Mouse (Mus musculus) adrenal gland, adult 8-10 months (tissue): ENCODE measurements around the gene Gm21767. TPM values are rescaled to one million over a fixed set of nuclear protein-coding genes. Genes with fewer than 3 reads are reported as not detected.
"Not testable (repeated sequence)": the region's sequence is repeated elsewhere in the genome, so short reads cannot be mapped to it uniquely, and the experiment has no call there.

Source experiments
- DNase-seq: peaks from one replicate; pipeline ENCODE4 v3.0.0; 2022
- total RNA-seq, 4 experiments: library from RNA; stranded (reverse); gene quantifications; 2 replicates each; pipeline ENCODE4 v1.2.4; 2022

The Gm21767 gene
- total RNA-seq = not detected

DNA sequence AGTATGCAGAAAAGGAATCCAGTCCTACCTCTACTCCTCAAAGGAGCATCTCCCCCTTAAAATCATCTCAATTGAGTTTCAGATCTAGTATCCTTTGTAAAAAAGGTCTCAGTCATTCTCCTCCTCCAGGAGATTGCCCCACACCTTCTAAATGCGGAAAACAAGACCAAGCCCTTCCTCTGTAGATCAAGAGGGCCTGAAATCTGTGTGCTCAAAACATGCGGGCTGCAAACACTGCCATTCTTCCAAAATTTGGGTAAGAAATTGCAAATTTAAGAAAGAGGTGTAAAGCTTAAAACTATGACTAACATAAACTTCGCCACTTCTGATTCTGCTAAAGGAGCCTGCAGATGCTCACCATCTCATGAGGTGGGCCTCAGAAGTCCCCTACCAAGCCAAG is at the start of gene Gm21767:
Gene Gm21767 (plus strand): TSS at position 301 of the 400 bp plus-strand sequence.
- DNase-seq = not testable (repeated sequence)
